Mouse (Mus musculus) kidney, postnatal 25 days (tissue): ENCODE results near the gene Mvk.

ENCODE experiments used
- DNase-seq, 2 experiments: peaks; one replicate each; pipeline ENCODE4 v3.0.0; 2021; ENCODE audit warnings: mixed read lengths in 2 of 2

Mvk gene

GRCm38 (mm10) chr5:114461238-114461637 is 17.2 kb downstream of the Mvk start:
- DNase-seq, result peak; percentile 87

GRCm38 (mm10) chr5:114462067-114463040 is 18.3 kb downstream of the Mvk start:
- DNase-seq, result peak; percentile 61 to 84

- no peak for DNase-seq
Observed at GRCm38 (mm10) chr5:114464561-114464960, 20.5 kb downstream of the Mvk start.

DNA sequence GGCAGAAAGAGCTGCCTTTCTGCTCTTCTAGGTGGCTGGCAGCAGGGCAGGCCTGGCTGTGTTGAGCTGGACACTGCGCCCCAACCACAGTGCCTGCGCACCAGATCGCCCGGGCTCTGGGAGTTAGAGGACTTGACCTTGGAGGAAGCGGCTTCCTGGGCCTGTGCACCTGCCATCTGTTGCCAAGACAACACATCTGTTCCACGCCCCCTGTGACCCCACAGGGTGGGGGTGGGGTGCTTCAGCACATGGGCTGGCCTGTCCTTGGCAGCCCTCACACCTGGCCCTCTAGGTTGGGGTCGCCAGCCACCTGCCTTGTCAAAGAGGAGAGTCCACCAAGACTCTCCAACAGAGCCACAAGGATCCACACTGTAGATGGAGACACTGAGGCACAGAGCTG is 21.6 kb downstream of the Mvk start:
- peak in 1 of 2 experiments; percentile 70 for DNase-seq

GRCm38 (mm10) chr5:114467019-114467418 is 22.9 kb downstream of the Mvk start:
- DNase-seq, result no peak

GRCm38 (mm10) chr5:114467430-114467829 is 23.4 kb downstream of the Mvk start:
- DNase-seq, result peak; percentile 71 to 74

DNA sequence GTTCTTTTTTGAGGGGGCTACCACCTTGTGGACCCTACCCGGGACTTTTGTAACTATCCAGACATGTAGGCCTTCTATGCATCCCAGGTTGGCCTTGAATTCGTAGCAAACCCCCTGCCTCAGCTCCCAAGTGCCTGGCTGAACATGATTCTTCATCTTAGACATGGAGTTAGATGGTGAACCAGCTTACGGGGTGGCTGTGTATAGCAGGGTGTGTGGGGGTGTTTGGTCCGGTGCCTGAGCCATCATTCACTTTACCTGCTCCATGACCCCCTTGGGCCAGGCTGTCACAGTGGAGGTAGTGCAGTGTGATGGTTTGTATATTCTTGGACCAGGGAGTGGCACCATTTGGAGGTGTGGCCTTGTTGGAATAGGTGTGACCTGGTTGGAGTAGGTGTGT is 23.9 kb downstream of the Mvk start:
- DNase-seq, result no peak

DNA sequence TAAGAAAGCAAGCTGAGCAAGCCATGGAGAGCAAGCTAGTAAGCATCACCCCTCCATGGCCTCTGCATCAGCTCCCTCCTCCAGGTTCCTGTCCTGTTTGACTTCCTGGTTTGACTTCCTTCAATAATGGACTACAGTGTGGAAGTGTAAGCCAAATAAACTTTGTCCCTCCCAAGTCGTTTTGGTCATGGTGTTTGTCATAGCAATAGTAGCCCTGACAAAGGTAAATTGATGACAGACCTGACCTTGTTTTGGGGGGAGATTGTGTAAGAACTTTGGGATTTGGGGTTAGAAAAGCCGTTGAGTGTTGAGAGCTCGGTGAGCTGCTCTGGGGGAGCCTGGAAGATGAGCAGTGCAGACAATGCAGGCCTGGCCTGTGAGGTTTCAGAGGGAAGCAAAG is 26.3 kb downstream of the Mvk start:
- DNase-seq, result no peak

DNA sequence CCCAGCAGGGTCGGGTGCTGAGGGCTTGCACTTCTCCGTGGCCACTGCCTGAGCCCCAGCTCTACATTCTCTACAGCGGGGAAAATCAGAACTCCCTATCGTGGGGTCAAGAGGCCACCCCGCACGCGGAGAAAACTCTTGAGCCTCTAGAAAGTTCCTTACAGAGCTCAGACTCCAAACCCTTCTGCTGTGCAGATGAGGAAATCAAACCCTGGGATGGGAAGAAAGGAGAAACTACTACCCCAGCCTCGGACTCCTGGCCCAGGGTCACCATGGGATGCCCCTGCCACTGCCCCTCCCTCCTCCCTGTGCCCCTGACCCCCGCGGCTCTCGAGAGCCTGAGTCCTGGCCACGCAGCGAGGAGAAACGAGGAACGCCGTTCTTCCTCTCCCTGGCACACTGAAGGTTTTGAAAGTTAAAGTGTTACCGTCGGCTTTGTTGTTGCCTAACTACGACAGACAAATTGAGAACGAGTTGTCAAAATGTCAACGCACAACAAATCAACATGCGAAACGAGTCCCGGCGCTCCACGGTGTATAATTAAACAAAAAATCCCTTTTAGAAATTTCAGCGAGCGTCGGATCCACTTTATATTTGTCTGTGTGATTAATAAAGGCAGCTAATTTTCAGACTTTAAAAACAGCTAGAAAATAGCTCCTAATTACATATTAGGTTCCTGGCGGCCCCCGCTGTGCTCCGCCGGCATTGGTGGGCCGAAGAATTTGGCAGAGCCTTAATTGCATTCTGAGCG is 30.8 kb downstream of the Mvk start:
- peak; percentile 20 to 66 for DNase-seq

DNA sequence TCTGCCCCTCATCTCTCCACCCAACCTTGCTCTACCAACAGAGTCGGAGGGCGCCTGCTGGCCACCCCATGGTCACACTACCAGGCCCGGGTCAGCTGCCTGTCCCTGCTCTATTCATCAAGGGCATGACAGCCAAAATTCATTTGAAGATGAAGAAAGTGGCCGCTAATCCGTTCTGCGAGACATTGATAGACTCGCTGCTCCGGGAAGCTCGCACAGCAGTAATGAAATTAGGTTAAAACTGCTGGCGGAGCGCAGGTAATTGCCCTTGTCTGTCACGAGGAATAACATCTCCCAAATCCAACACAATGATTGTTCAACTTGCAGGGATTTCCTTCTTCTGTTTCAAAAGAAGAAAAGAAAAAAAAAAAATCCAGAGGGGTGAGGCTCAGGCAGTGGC is 34.2 kb downstream of the Mvk start:
- DNase-seq, result no peak

DNA sequence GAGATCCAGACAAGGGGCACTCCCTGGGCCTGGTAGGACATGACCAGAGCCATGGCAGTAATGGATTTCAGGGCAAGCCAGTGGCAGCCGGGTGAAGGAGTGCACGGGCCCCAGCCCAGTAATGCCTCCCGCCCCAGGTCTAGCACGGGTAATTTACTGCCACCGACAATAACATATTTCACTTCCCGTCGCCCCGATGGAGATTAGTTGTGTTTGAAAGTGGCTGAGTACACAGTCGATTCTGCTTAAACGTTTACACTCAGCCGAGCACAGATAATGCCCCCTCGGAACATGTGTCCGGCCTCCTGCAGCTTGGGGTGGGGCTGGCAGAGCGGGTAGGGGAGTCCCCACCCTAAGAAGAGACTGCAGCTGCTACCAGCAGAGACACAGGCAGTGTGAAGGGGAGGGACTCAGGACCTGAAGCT is 38.5 kb downstream of the Mvk start:
- DNase-seq, result no peak

- DNase-seq, result no peak
Observed at GRCm38 (mm10) chr5:114485685-114486084, 41.6 kb downstream of the Mvk start.

- no peak for DNase-seq
Observed at GRCm38 (mm10) chr5:114489570-114489969, 45.5 kb downstream of the Mvk start.

DNA sequence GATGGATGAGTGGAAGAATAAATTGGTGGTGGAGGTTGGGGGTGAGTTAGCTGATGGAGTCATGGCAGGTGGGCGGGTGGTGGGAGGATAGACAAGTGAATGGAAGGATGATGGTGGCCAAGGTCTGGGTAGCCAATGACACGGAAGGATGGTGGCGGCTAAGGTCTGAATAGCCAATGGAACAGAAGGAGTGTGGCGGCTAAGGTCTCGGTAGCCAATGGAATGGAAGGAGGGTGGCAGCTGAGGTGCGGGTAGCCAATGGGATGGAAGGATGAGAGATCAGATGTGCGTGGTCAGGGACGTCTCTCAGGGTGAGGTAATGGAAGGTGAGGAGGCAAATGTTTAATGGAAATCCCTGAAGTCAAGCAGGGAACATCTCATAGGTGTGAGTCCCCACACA is 46.2 kb downstream of the Mvk start:
- DNase-seq, result no peak

GRCm38 (mm10) chr5:114494761-114495160 is 50.7 kb downstream of the Mvk start:
- DNase-seq, result no peak

DNA sequence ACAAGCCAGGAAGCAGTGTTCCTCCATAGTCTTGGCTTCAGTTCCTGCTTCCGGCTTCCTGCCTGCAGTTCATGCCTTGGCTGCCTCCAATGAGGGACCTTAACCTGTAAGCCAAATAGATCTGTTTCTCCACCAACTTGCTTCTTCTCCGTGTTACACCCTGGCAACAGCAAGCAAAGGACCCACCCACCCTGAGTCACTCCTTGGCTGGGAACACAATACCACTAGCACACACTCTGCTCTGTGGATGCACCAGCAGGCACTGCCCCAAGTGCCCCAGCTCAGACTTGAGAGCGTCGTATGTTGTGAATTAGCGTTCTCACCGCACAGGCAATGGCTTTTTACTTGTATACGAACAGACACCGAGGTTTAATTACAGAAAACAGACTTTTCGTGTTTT is 57.2 kb downstream of the Mvk start:
- DNase-seq, result no peak

DNA sequence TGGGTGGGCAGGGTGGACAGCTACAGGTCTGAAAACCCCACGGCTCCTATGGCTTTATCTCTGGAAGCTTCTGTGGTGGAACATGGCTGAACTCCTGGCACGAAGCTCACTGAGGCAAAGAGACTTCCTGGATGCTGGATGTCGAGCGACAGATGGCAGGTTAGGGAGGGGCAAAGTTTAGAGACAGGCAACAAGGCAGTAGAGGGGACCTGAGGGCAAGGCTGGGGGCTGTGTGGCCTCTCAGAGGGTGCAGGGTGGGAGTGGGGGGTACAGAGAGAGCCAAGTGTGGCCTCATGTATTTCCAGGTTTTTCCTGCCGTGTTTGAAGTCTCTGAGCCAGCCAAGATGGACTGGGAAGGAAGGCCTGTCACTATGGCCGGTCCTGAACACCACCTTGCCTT is 60.8 kb downstream of the Mvk start:
- no peak for DNase-seq

DNA sequence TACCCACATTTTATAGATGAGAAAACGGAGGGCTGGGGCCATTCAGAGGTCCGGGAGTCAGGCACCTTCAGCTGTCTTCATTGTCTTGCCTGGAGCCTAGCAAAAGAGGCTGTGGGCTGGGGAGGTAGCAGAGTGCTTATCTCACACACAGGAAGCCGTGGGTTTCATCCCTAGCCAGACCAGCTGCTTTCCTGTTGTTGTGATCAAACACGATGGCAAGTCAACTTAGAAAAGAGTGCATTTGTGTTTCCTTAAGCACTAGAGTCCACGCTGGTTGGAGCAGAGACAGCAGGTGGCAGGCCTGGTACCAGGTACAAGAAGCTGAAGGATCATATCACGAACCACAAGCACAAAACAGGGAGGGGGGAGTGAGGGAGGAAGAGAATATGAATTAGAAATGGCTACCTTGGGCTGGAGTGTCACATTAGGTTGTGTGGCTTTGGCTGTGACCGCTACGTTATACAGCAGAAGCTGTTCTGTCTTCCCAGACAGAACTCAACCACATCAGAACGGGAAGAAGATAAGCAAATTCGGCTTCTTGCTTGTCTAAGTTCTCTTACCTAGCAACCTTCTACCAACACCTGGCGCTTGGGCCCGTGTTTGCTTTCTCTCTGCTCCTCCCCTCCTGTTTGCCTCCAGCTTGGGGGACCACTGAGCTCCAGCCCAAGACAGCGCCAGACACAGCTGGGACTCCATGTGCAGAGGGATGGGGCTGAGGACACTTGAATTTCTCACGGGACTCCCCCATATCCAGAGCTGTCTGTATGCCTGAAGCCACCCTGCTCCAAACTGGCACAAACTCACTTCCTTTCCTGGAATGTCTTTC is 61.4 kb downstream of the Mvk start:
- no peak for DNase-seq

GRCm38 (mm10) chr5:114507394-114507793 is 63.3 kb downstream of the Mvk start:
- no peak for DNase-seq

DNA sequence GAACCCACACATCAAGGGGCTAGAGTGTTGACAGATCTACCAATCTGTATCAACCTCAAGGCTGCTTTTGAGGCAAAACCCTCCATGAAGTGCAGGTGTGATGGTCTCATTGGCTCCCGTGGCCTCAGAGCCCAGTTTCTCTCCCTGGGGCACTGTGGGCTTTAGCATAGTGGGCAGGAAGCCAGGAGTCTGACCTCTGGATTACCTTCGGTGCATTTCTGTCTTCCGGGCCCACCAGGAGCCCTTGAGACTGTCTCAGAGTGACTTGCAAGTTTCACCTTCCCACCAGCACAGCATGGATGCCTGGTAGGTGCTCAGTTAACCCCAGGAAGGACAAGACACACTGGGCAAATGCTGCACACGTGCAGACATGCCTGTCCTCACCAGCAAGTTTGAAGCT is 63.9 kb downstream of the Mvk start:
- DNase-seq, result peak in 1 of 2 experiments; percentile 10

DNA sequence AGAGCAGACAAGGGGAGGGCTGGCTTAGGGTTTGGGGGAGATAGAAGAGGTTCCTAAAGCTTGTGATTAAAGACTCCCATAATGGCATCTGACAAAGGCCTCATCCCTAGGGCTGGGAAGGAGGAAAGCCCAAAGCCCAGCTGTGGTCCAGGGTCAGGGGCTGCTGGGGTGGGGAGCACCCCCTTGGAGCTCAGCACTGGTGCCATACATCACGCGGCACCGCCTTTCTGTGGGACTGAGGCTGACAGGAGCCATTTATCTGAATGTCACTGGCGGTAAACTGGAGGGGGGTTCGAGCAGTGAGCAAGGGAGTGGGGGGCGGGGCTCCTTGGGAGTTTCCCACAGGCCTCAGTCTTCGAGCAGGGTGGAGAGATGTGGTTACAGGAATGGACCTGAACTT is 65.4 kb downstream of the Mvk start:
- no peak for DNase-seq
